Mouse (Mus musculus) spleen, adult 2 months (tissue): ENCODE results near the gene Ror2. TPM values are rescaled to one million over a fixed set of nuclear protein-coding genes. Genes with fewer than 3 reads are reported as not detected.
"Not testable (repeated sequence)": the region's sequence is repeated elsewhere in the genome, so short reads cannot be mapped to it uniquely, and the experiment has no call there.

Source experiments
- DNase-seq, 2 experiments: peaks; one replicate each; pipeline versions ENCODE4 v3.0.0 to v3.0.0-alpha.2; 2012 to 2021; ENCODE audit warnings: low spot score in 2 of 2, low read depth in 1 of 2
- H3K27ac ChIP-seq: fragments of 200-500 bp; 2 replicates; pipeline ENCODE4 v1.5.1; 2012; ENCODE audit warnings: low read length, inconsistent platforms; ENCODE audit not compliant: insufficient read depth
- H3K27me3 ChIP-seq: fragments of 200-500 bp; 2 replicates; pipeline ENCODE4 v1.6.1; 2012; ENCODE audit warnings: mild to moderate bottlenecking, moderate library complexity, low read length, inconsistent platforms; ENCODE audit not compliant: control insufficient read depth, insufficient read depth
- H3K36me3 ChIP-seq: fragments of 200-500 bp; 2 replicates; pipeline ENCODE4 v1.6.1; 2012; ENCODE audit warnings: mild to moderate bottlenecking, low read length, inconsistent platforms; ENCODE audit not compliant: control insufficient read depth, insufficient read depth
- H3K4me1 ChIP-seq: fragments of 200-500 bp; 2 replicates; pipeline ENCODE4 v1.6.1; 2011; ENCODE audit warnings: inconsistent platforms; ENCODE audit not compliant: control insufficient read depth, insufficient read depth, insufficient read length
- H3K4me3 ChIP-seq: fragments of 200-500 bp; 2 replicates; pipeline ENCODE4 v1.5.1; 2011; ENCODE audit warnings: mild to moderate bottlenecking, inconsistent platforms; ENCODE audit not compliant: insufficient read depth, insufficient read length; ENCODE audit errors: extremely low read depth
- CTCF ChIP-seq: fragments of 200-500 bp; IDR thresholded peaks from 2 replicates; pipeline ENCODE4 v1.5.1; 2011; ENCODE audit warnings: mild to moderate bottlenecking, inconsistent platforms; ENCODE audit not compliant: insufficient read depth, insufficient read length, insufficient replicate concordance; ENCODE audit errors: extremely low read depth
- POLR2A ChIP-seq: fragments of 200-500 bp; IDR thresholded peaks from 2 replicates; pipeline ENCODE4 v1.6.1; 2011; ENCODE audit warnings: low read depth, low read length, inconsistent platforms
- WGBS: fragments of 180-500 bp; shearing (Covaris S2); methylation state at CpG from one replicate; pipeline ENCODE4 v1.1.7; 2018; 5-methylcytosine and 5-hydroxymethylcytosine counted together
- polyA plus RNA-seq: library from polyadenylated mRNA; depleted of rRNA; stranded (reverse); fragments of >200 nt; gene quantifications from 2 replicates; pipeline ENCODE4 v1.2.3, GENCODE M21; 2012; rRNA removed

The Ror2 gene
- polyA plus RNA-seq, result 2.3 and 3.3 TPM in 2 replicates

DNA sequence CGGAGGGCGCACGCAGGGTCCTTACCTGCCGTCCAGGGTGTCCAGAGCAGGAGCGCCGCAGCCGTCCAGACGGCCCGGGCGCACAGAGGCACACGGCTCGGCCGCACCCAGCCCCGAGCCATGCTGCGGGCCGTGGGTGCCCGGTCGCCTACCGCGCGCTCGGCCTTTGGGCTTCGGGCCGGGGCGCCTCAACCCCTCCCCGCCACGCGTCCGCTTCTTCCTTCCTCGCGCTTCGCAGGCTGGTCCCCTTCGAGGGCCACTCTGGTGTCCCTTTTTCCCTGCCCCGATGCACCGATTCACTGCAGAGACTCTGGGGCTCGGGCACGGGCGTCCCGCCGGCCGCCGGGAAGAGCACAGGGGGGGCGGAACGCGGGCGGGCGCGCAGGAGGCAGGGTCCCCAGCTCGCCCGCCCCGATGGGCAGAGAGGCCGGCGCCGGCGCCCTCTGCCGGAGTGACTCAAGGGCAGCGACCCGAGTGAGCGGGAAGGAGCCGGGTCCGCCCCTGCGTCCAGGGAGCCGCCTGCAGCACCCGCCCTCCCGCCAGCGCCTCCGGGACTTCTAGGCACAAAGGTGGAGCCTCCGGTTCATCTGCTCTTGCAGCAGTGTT lies at the start of gene Ror2:
Gene Ror2, minus strand, starts transcription at position 369 of the 606 bp plus-strand sequence.
- no peak for DNase-seq
- H3K27ac ChIP-seq, result no peak within 1 kb of the TSS
- H3K4me1 ChIP-seq, result no peaks in the 10 kb centered on the region
- peak within 1 kb of the TSS; percentile 33; the same call in 1 of the 2 replicates for H3K4me3 ChIP-seq
- 2% methylated on average over 68 of the region's 68 CpGs for WGBS
- TF ChIP-seq CTCF (no peak), POLR2A (no peak)
- no peaks in the 10 kb centered on the region for H3K36me3 ChIP-seq
- H3K27me3 ChIP-seq, result peaks cover 5% of the 10 kb centered on the region

DNA sequence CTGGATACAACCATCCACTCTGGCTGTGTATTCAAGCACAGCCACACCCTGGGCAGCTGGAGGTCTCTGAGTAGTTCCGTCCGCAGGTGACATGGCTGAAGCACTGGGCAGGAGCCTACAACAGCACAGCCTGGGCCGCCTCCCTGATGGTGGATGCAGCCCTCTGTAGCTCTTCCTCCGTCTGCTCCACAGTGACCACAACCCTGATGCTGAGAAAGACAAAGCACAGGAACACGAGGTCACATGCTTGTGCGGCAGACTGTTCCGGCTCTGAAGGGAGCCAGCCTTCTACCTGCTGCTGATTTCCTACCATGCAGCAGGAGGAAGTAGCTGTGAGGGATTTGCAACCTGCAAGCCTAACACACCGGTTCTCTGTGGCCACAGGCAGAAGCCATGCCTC lies 47.8 kb upstream of the Ror2 start:
- 58% methylated on average over 8 of the region's 8 CpGs for WGBS
- Histone ChIP-seq H3K4me3 (no peak overlapping the region), H3K36me3 (peaks cover 27% of the 10 kb centered on the region), H3K27me3 (no peaks in the 10 kb centered on the region), H3K4me1 (no peaks in the 10 kb centered on the region), H3K27ac (no peak overlapping the region)
- TF ChIP-seq CTCF (no peak), POLR2A (no peak)
- DNase-seq, result no peak

- H3K27ac ChIP-seq, result no peak overlapping the region
- TF ChIP-seq POLR2A, result no peak
- TF ChIP-seq CTCF, result no peak
- WGBS, result 79% methylated on average over 2 of the region's 2 CpGs
- H3K4me3 ChIP-seq, result no peak overlapping the region
- peaks cover 9% of the 10 kb centered on the region; the same call in 1 of the 2 replicates for H3K36me3 ChIP-seq
- DNase-seq, result no peak
- H3K27me3 ChIP-seq, result no peaks in the 10 kb centered on the region
- no peaks in the 10 kb centered on the region for H3K4me1 ChIP-seq
These were observed 44.3 kb upstream of the Ror2 start for GRCm38 (mm10) chr13:53330246-53330645.

DNA sequence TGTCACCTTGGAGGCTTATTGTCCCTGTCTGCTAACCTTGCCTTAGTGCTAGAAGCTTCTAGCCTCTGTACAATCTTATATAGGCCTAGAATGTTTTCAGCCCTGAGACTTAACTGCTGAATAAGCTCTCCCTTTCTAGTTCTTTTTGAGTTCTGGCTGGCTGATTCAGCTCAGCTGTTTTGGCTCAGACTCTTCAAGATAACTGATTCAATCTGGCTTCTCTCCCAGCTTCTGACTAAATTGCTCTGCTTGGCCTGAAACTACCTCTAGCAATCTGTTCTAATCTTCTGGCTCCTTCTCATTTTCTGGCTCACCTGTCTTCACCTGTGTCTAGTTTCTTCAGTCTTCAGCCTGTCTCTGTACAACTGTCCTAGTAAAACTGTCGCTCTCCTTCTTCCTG lies 39.6 kb upstream of the Ror2 start:
- TF ChIP-seq POLR2A (no peak), CTCF (no peak)
- DNase-seq, result no peak
- Histone ChIP-seq H3K4me3 (no peak overlapping the region), H3K27me3 (no peaks in the 10 kb centered on the region), H3K36me3 (no peaks in the 10 kb centered on the region), H3K27ac (no peak overlapping the region), H3K4me1 (no peaks in the 10 kb centered on the region)
- 95% methylated on average over 1 of the region's 1 CpGs for WGBS

DNA sequence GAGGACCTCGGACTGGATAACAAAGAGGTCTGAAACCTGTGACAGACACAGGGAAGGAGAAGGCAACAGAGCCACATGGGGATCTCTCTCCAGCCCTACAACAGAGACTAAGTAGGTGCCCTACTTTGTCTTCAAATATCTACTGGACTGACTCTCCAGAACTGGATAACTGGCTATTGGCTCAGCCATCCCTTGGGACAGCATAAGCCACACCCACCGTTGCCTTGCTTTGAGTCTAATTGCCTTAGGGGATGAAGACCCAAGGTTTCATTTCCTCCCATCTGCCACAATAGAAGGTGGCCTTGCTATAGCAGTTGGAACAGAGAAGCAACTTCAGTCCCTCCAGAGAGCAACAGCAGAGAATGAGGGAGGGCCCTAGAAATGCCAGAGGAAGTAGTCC lies 37.7 kb upstream of the Ror2 start:
- WGBS, result 67% methylated on average over 2 of the region's 2 CpGs
- peak in 1 of 2 experiments; percentile 17 for DNase-seq
- no peak for TF ChIP-seq POLR2A

GRCm38 (mm10) chr13:53320899-53321298 lies 35.0 kb upstream of the Ror2 start:
- TF ChIP-seq POLR2A (no peak), CTCF (no peak)
- no peaks in the 10 kb centered on the region for H3K36me3 ChIP-seq
- no peaks in the 10 kb centered on the region for H3K27me3 ChIP-seq
- H3K4me1 ChIP-seq, result no peaks in the 10 kb centered on the region
- no peak for DNase-seq
- 86% methylated on average over 12 of the region's 12 CpGs for WGBS
- no peak overlapping the region for H3K4me3 ChIP-seq
- no peak overlapping the region for H3K27ac ChIP-seq

More for the DNA sequence above, 37.7 kb upstream of the Ror2 start:
- Histone ChIP-seq H3K27ac (no peak overlapping the region), H3K4me3 (no peak overlapping the region), H3K36me3 (no peaks in the 10 kb centered on the region), H3K27me3 (no peaks in the 10 kb centered on the region), H3K4me1 (no peaks in the 10 kb centered on the region)

GRCm38 (mm10) chr13:53316515-53317295 lies 30.8 kb upstream of the Ror2 start:
- no peak overlapping the region for H3K27ac ChIP-seq
- H3K4me3 ChIP-seq, result no peak overlapping the region
- DNase-seq, result no peak
- WGBS, result 25% methylated on average over 11 of the region's 11 CpGs
- no peaks in the 10 kb centered on the region for H3K4me1 ChIP-seq
- H3K27me3 ChIP-seq, result no peaks in the 10 kb centered on the region
- no peak for TF ChIP-seq CTCF
- no peak for TF ChIP-seq POLR2A
- H3K36me3 ChIP-seq, result no peaks in the 10 kb centered on the region

- 81% methylated on average over 4 of the region's 4 CpGs for WGBS
- H3K27me3 ChIP-seq, H3K27ac ChIP-seq, H3K36me3 ChIP-seq, DNase-seq, H3K4me3 ChIP-seq, H3K4me1 ChIP-seq: not testable (repeated sequence)
These were observed 29.8 kb upstream of the Ror2 start for GRCm38 (mm10) chr13:53315757-53316156.
